Mouse (Mus musculus) G1E-ER4 (cell line): ENCODE results near the gene Hoxa9. TPM values are rescaled to one million over a fixed set of nuclear protein-coding genes. Genes with fewer than 3 reads are reported as not detected.

Experiments
- GATA1 ChIP-seq: IDR thresholded peaks from one replicate; pipeline ENCODE4 v1.8.0; 2012; ENCODE audit warnings: low read length, inconsistent platforms
- polyA plus RNA-seq: library from polyadenylated mRNA; stranded (reverse); fragments of >175 nt; gene quantifications from 2 replicates; pipeline ENCODE4 v1.2.3, GENCODE M21; 2012

Hoxa9 gene
- polyA plus RNA-seq, 1 experiment, result not detected

GRCm38 (mm10) chr6:52265306-52265912, 34.5 kb upstream of the Hoxa9 start:
- TF ChIP-seq GATA1, result no peak

- TF ChIP-seq GATA1, result no peak
These were observed 33.4 kb upstream of the Hoxa9 start for GRCm38 (mm10) chr6:52264106-52264790.

- TF ChIP-seq GATA1, result no peak
These were observed 32.4 kb upstream of the Hoxa9 start for GRCm38 (mm10) chr6:52263321-52263585.

- no peak for TF ChIP-seq GATA1
These were observed 31.8 kb upstream of the Hoxa9 start for GRCm38 (mm10) chr6:52262463-52263320.

GRCm38 (mm10) chr6:52261751-52262462, 31.0 kb upstream of the Hoxa9 start:
- no peak for TF ChIP-seq GATA1

GRCm38 (mm10) chr6:52260654-52261575, 30.0 kb upstream of the Hoxa9 start, which contains the start of gene Hoxa13:
TSS of gene Hoxa13 (minus strand) at chr6:52260880.
- no peak for TF ChIP-seq GATA1

GRCm38 (mm10) chr6:52259811-52260261, 28.9 kb upstream of the Hoxa9 start:
- TF ChIP-seq GATA1, result no peak

GRCm38 (mm10) chr6:52259081-52259790, 28.3 kb upstream of the Hoxa9 start:
- TF ChIP-seq GATA1, result no peak

- no peak for TF ChIP-seq GATA1
These were observed 26.1 kb upstream of the Hoxa9 start for GRCm38 (mm10) chr6:52256956-52257355.

GRCm38 (mm10) chr6:52253511-52254500, 22.9 kb upstream of the Hoxa9 start:
- no peak for TF ChIP-seq GATA1

- TF ChIP-seq GATA1, result no peak
These were observed 22.0 kb upstream of the Hoxa9 start for GRCm38 (mm10) chr6:52252775-52253376.

- TF ChIP-seq GATA1, result no peak
These were observed 21.3 kb upstream of the Hoxa9 start for GRCm38 (mm10) chr6:52252016-52252774.
